In the genomic region with DNA sequence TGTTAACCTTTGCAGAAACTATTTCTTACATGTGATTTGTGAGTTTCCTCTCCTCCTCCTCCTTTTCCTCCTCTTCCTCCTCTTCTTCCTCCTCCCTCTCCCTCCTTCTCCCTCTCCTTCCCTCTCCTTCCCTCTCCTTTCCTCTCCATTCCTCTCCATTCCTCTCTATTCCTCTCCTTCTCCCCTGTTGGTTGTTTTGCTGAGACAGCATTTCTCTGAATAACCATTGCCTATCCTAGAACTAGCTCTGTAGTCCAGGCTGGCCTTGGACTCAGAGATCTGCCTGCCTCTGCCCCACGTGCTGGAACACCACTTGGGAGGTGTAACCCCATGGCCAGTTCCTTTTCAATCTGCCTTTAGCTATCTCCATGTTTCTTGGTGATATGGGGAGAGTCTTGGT, we compare ENCODE assay signal across 21 mouse cellular contexts.
DNase-seq lines count a peak whose midpoint lies in the region; ATAC-seq and TF ChIP-seq lines count a peak whose summit lies in the region.
"Had no signal": no experiment of that assay in that cellular context is flagged by ENCODE, and none has a peak within 500 bp of the region (broad histone marks: within the 10 kb centered on the region; RNA-seq: fewer than 3 reads in every experiment).

No protein-coding gene starts in this region.

- H3K36me3 ChIP-seq in CH12.LX (replicated peaks in 1 of 2; ENCODE audit: control insufficient read depth in 1 of 2, insufficient read depth in 1 of 2, low read length in 1 of 2) (no peaks in the 10 kb centered on the region), ES-E14 (ENCODE audit: control insufficient read depth, insufficient read depth, low read length, poor library complexity, severe bottlenecking) (no peaks in the 10 kb centered on the region)
- no peaks in the 10 kb centered on the region for H3K36me3 ChIP-seq in midbrain, embryonic 11.5 days (ENCODE audit: control insufficient read depth, insufficient read depth, low read length)
- H3K36me3 ChIP-seq: G1E had no signal

- no peak for DNase-seq in CH12.LX (ENCODE audit: extremely low read depth)
- DNase-seq in ES-E14 (ENCODE audit: low read depth, low spot score) = no peak
- no peak for DNase-seq in adrenal gland, adult (ENCODE audit: inconsistent age in 2 of 2, low spot score in 1 of 2)
- DNase-seq in midbrain, embryonic 11.5 days (ENCODE audit: low spot score, missing footprints) = no peak
- DNase-seq: adrenal gland, adult 2 months; adrenal gland, adult 8-10 months; adrenal gland, postnatal 10 days; adrenal gland, postnatal 14 days; adrenal gland, postnatal 25 days; adrenal gland, postnatal 36 days; B cell, adult 2 months; cerebellum, adult 11 months; cerebellum, adult 11-12 months; cerebellum, adult 18-20 months; cerebellum, adult 2 months; cerebellum, adult 8-10 months; cerebellum, adult 9-10 months had no signal

- ATAC-seq in midbrain, embryonic 11.5 days (ENCODE audit: low FRiP score) = no peak
- ATAC-seq: activated CD4-positive, CD25-positive, alpha-beta regulatory T cell, adult 4 months; CD4-positive, CD25-positive, alpha-beta regulatory T cell, adult 4 months; Patski had no signal

- H3K9me3 ChIP-seq in CH12.LX (replicated peaks; ENCODE audit: low read length) (no peaks in the 10 kb centered on the region), ES-E14 (ENCODE audit: control insufficient read depth, insufficient read depth, low read depth, low read length) (no peaks in the 10 kb centered on the region)
- no peaks in the 10 kb centered on the region for H3K9me3 ChIP-seq in midbrain, embryonic 11.5 days (ENCODE audit: control insufficient read depth, low read length)
- H3K9me3 ChIP-seq: G1E had no signal

- TF ChIP-seq RAD21 in CH12.LX (IDR thresholded peaks at IDR 0.05; ENCODE audit: low read depth, low read length) = no peak

- H3K4me2 ChIP-seq in CH12.LX (ENCODE audit: insufficient read depth, low read depth, poor library complexity, severe bottlenecking) = no peak overlapping the region
- H3K4me2 ChIP-seq in midbrain, embryonic 11.5 days = no peak overlapping the region

- TF ChIP-seq POLR2A in CH12.LX (IDR thresholded peaks at IDR 0.05; ENCODE audit: low read depth, low read length) = no peak

- H3K27ac ChIP-seq in CH12.LX (ENCODE audit: insufficient read depth, low read depth) (no peak overlapping the region), ES-E14 (ENCODE audit: insufficient read depth, low read depth, low read length, poor library complexity, severe bottlenecking) (no peak overlapping the region)
- H3K27ac ChIP-seq in midbrain, embryonic 11.5 days (ENCODE audit: low read depth, low read length) = no peak overlapping the region

- WGBS in midbrain, embryonic 11.5 days = 66% methylated on average over 1 of the region's 1 CpGs

- H3K4me1 ChIP-seq in CH12.LX (ENCODE audit: control insufficient read depth in 1 of 2, insufficient read depth in 2 of 2) (no peaks in the 10 kb centered on the region), ES-E14 (ENCODE audit: control insufficient read depth in 2 of 2, insufficient read depth in 2 of 2, low read length in 2 of 2, poor library complexity in 1 of 2) (no peaks in the 10 kb centered on the region)
- no peaks in the 10 kb centered on the region for H3K4me1 ChIP-seq in midbrain, embryonic 11.5 days (ENCODE audit: control insufficient read depth, insufficient read depth, low read length)

- H3K79me2 ChIP-seq in CH12.LX (replicated peaks; ENCODE audit: control insufficient read depth, extremely low read depth, insufficient read depth, poor library complexity, severe bottlenecking) = no peaks in the 10 kb centered on the region

- no peak for TF ChIP-seq CTCF in CH12.LX (conservative IDR thresholded peaks at IDR 0.05 in 1 of 2, IDR thresholded peaks at IDR 0.05 in 1 of 2; ENCODE audit: low read depth in 2 of 2, low read length in 2 of 2)

- in situ Hi-C loops in CH12.LX (cut with MboI; ENCODE audit: low pct_ligation_motif_present, low pct_unique_long_range_greater_than_20kb, low sequenced_read_pairs) = no loop called here
- in situ Hi-C loops in ES-E14 (cut with MboI; ENCODE audit: low sequenced_read_pairs in 2 of 2, unreplicated experiment in 2 of 2) = no loop called here

- dilution Hi-C loops in CH12.LX (cut with MboI; ENCODE audit: extremely low pct_ligation_motif_present, extremely low pct_unique_long_range_greater_than_20kb, low sequenced_read_pairs) = no loop called here

- no peak for TF ChIP-seq EP300 in CH12.LX (IDR thresholded peaks at IDR 0.05; ENCODE audit: low read length)

- H3K4me3 ChIP-seq in CH12.LX (replicated peaks in 1 of 3; ENCODE audit: low read depth in 2 of 3, low read length in 2 of 3, poor library complexity in 1 of 3) (no peak overlapping the region), ES-E14 (ENCODE audit: insufficient read depth in 1 of 2, low read depth in 1 of 2, low read length in 2 of 2, poor library complexity in 1 of 2, severe bottlenecking in 1 of 2) (no peak overlapping the region)
- no peak overlapping the region for H3K4me3 ChIP-seq in midbrain, embryonic 11.5 days (ENCODE audit: low read depth, low read length)

- H3K9ac ChIP-seq in CH12.LX (ENCODE audit: insufficient read depth, low read depth) (no peak overlapping the region), ES-E14 (ENCODE audit: insufficient read depth, low read depth, low read length, poor library complexity, severe bottlenecking) (no peak overlapping the region)
- H3K9ac ChIP-seq in midbrain, embryonic 11.5 days (ENCODE audit: low read length) = no peak overlapping the region

- H3K27me3 ChIP-seq in CH12.LX (replicated peaks) = no peaks in the 10 kb centered on the region
- no peaks in the 10 kb centered on the region for H3K27me3 ChIP-seq in midbrain, embryonic 11.5 days (ENCODE audit: control insufficient read depth, insufficient read depth, low read length)
- H3K27me3 ChIP-seq: Patski had no signal

TF ChIP-seq in CH12.LX, 34 proteins besides CTCF, POLR2A, EP300 and RAD21:
- no peak for TF ChIP-seq USF1 (IDR thresholded peaks at IDR 0.05; ENCODE audit: low read depth, low read length)
- TF ChIP-seq UBTF (IDR thresholded peaks at IDR 0.05; ENCODE audit: low read depth, low read length) = no peak
- 0 out of 2 replicates have a peak, but pooled peaks have one; percentile 53 for TF ChIP-seq MAFK (IDR thresholded peaks at IDR 0.05; ENCODE audit: insufficient replicate concordance, low read length)
- TF ChIP-seq SIN3A (IDR thresholded peaks at IDR 0.05; ENCODE audit: low read length) = no peak

TF ChIP-seq in ES-E14, 5 proteins besides CTCF, POLR2A, EP300 and RAD21:
- no peak for TF ChIP-seq ZC3H11A (IDR thresholded peaks at IDR 0.05; ENCODE audit: borderline replicate concordance, low read depth, low read length)
- TF ChIP-seq CHD2 (IDR thresholded peaks at IDR 0.05; ENCODE audit: low read depth, low read length) = no peak
- TF ChIP-seq HCFC1 (IDR thresholded peaks at IDR 0.05; ENCODE audit: borderline replicate concordance, insufficient read depth, low read length) = no peak
- TF ChIP-seq MAFK (IDR thresholded peaks at IDR 0.05; ENCODE audit: insufficient read depth, low read depth, low read length) = peak; percentile 66; the same call in 1 of the 2 replicates
TF ChIP-seq in ES-E14: peak in this region for 1.
